Mouse (Mus musculus) mouse trophoblast stem cell (cell line): ENCODE data around the gene Olfr1276.

ENCODE experiments used
- in situ Hi-C, 2 experiments: fragments of 300-500 bp; cut with MseI, MboI; formaldehyde crosslinking; loops; 2 replicates in 1 of 2; 3 replicates in 1 of 2; pipeline ENCODE4 v1.15.1; 2025

The Olfr1276 gene

GRCm38 (mm10) chr2:111254216-111254615, at the start of gene Olfr1276:
Gene Olfr1276 (plus strand): TSS chr2:111254516.
- in situ Hi-C loops: no loop called here

- in situ Hi-C loops: no loop called here
These were observed 24.8 kb upstream of the Olfr1276 start, which contains the start of gene 4930430A15Rik for GRCm38 (mm10) chr2:111229502-111229901. Gene 4930430A15Rik (minus strand): TSS chr2:111229602.

- in situ Hi-C loops: no loop called here
These were observed 19.1 kb upstream of the Olfr1276 start, which contains the start of gene Olfr1275 for GRCm38 (mm10) chr2:111235186-111235585. Gene Olfr1275 (minus strand): TSS chr2:111235286.

GRCm38 (mm10) chr2:111274006-111274405, 19.7 kb downstream of the Olfr1276 start, which contains the start of gene Olfr1277:
Gene Olfr1277 (minus strand): TSS chr2:111274106.
- in situ Hi-C loops: no loop called here

GRCm38 (mm10) chr2:111289836-111290235, 35.5 kb downstream of the Olfr1276 start, which contains the start of gene Olfr1278:
Gene Olfr1278 (plus strand): TSS chr2:111290136.
- in situ Hi-C loops: no loop called here

- in situ Hi-C loops: no loop called here
These were observed 44.2 kb downstream of the Olfr1276 start for GRCm38 (mm10) chr2:111298541-111298940.

GRCm38 (mm10) chr2:111300374-111300773, 46.1 kb downstream of the Olfr1276 start, which contains the start of gene Olfr1279:
Gene Olfr1279 (plus strand): TSS chr2:111300635.
- in situ Hi-C loops: no loop called here
